Mouse (Mus musculus) thymus, adult 2 months (tissue): ENCODE data around the gene Tmem178. TPM values are rescaled to one million over a fixed set of nuclear protein-coding genes. Genes with fewer than 3 reads are reported as not detected.

Experiments
- DNase-seq: peaks from one replicate; pipeline ENCODE4 v3.0.0; 2021
- H3K27ac ChIP-seq: fragments of 200-500 bp; 2 replicates; pipeline ENCODE4 v1.5.1; 2012; ENCODE audit warnings: low read length, control low read depth; ENCODE audit not compliant: control insufficient read depth, insufficient read depth
- H3K27me3 ChIP-seq: fragments of 200-500 bp; 2 replicates; pipeline ENCODE4 v1.6.1; 2012; ENCODE audit warnings: mild to moderate bottlenecking, low read length, moderate library complexity, mixed read lengths; ENCODE audit not compliant: control insufficient read depth, insufficient read depth
- H3K36me3 ChIP-seq: fragments of 200-500 bp; 2 replicates; pipeline ENCODE4 v1.6.1; 2012; ENCODE audit warnings: mild to moderate bottlenecking, low read length, moderate library complexity; ENCODE audit not compliant: control insufficient read depth, insufficient read depth
- H3K4me1 ChIP-seq: fragments of 200-500 bp; replicated peaks from 2 replicates; pipeline ENCODE4 v1.6.1; 2012; ENCODE audit warnings: low read length; ENCODE audit not compliant: control insufficient read depth, insufficient read depth
- H3K4me3 ChIP-seq: fragments of 200-500 bp; 2 replicates; pipeline ENCODE4 v1.5.1; 2012; ENCODE audit warnings: mild to moderate bottlenecking, low read length, control low read depth, moderate library complexity; ENCODE audit not compliant: control insufficient read depth, insufficient read depth
- CTCF ChIP-seq: fragments of 200-500 bp; IDR thresholded peaks from 2 replicates; pipeline ENCODE4 v1.5.1; 2012; ENCODE audit warnings: mild to moderate bottlenecking, control low read depth, low read length, moderate library complexity, borderline replicate concordance; ENCODE audit not compliant: control insufficient read depth, poor library complexity, insufficient read depth; ENCODE audit errors: extremely low read depth
- POLR2A ChIP-seq: fragments of 200-500 bp; IDR thresholded peaks from 2 replicates; pipeline ENCODE4 v1.6.1; 2012; ENCODE audit warnings: mild to moderate bottlenecking, low read length, control low read depth, moderate library complexity; ENCODE audit not compliant: control insufficient read depth, poor library complexity, insufficient read depth; ENCODE audit errors: extremely low read depth
- WGBS: fragments of 180-500 bp; shearing (Covaris S2); methylation state at CpG from one replicate; pipeline ENCODE4 v1.1.7; 2018; 5-methylcytosine and 5-hydroxymethylcytosine counted together
- polyA plus RNA-seq: library from polyadenylated mRNA; depleted of rRNA; stranded (reverse); fragments of >200 nt; gene quantifications from 2 replicates; pipeline ENCODE4 v1.2.3, GENCODE M21; 2012

Gene Tmem178
- polyA plus RNA-seq, 1 experiment = 0.23 TPM

DNA sequence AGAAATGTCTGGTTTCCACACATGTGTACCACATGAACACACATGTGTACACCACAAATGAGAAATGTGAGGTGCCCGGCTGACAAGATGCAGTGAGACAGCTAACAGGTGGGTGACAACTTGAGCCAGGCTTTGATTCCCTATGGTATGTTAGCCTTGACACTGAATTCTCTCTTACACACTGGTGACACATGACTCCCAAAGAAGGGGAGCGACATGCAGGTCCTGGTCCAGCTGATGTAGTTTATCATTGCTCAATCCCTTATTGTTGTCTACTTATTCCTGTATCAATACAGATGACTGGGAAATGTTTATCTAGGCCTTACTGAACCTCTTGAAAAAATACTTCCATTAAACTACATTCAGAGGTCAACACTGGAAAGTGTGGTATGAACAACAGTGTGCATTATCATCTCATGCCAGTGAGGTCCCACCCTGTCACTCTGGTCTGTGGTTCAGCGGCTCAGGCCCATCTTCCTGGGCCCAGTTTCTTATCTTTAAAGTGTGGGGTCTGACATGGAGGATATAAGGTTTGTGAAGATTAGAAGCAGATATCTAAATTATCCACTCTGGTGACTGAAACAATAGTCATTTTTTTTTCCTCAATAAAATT is 87.5 kb downstream of the Tmem178 start:
- no peak for DNase-seq
- peaks cover under 1% of the 10 kb centered on the region for H3K36me3 ChIP-seq
- H3K4me1 ChIP-seq = no peaks in the 10 kb centered on the region
- no peak overlapping the region for H3K4me3 ChIP-seq
- TF ChIP-seq POLR2A = no peak
- TF ChIP-seq CTCF = no peak
- H3K27ac ChIP-seq = no peak overlapping the region
- WGBS = 98% methylated on average over 3 of the region's 3 CpGs
- H3K27me3 ChIP-seq = no peaks in the 10 kb centered on the region

DNA sequence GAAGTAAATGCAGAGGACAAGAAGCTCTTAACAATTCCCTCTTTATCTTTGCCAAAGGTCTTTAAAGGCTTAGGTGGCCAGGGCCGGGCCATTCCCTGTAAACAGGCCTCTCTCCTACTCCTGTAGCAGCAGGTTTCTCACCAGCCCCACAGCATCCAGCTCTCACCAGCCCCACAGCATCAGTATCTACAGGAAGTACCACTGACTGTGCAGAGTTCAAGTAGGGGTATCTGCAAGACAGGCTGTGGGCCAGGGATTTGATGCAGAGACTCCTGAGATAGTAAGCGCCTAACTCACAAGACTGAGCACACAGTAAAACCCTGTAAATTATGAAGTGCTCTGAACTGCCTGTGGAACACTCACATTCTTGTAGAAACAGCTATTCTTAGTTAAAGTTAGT is 88.5 kb downstream of the Tmem178 start:
- Histone ChIP-seq H3K4me1 (no peaks in the 10 kb centered on the region), H3K27ac (no peak overlapping the region), H3K4me3 (no peak overlapping the region), H3K27me3 (no peaks in the 10 kb centered on the region), H3K36me3 (peaks cover 5% of the 10 kb centered on the region)
- no peak for TF ChIP-seq CTCF
- no peak for TF ChIP-seq POLR2A
- no peak for DNase-seq
- 93% methylated on average over 2 of the region's 2 CpGs for WGBS

DNA sequence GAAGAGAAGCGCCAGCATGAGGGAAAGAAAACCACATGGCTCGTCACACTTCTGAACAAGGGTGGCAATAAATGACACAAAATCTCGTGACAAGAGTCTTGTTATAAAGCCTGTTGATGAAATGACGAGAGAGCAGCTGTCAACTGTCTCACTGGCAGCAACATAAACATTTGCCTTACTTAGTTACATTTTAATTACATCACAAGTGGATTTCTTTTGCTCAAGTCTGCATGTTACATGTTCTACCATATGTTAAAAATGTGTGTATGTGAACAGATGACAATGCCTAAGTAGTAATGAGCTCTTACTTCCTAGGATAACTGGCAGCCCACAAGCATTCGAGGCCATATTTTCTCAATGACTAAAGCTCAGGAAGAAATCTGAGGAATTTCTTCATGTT is 90.9 kb downstream of the Tmem178 start:
- H3K4me1 ChIP-seq = no peaks in the 10 kb centered on the region
- TF ChIP-seq POLR2A (no peak), CTCF (no peak)

DNA sequence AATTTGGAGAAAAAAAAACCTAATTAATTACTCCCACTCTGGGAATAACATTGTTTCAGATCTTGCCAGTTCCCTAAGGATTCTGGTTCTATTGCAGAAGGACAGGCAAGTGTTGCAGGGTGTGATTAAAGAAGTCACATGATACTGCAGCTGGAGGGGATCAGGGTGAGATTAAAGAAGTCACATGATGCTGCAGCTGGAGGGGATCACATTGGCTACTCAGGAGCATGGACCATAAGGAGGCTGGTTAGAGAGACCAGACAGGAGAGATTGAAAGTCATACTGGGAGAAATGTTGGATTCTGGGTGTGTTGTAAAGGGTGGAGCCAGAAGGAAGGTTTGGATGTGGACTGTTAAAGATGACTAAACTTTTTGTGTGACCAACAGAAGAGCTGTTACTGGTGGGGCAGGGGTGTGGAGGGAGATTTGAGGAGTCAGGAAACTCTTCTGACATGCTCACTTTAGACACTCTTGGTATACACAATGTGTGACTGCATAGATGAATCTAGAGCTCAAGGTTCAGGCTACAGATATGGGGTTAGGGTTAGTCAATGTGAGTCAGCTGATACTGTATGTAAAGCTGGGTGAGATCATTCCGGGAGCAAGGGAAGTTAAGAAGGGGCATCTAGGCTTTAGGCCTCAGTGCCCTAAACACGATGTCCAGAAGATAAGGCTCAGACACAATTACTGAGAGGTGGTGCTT is 94.4 kb downstream of the Tmem178 start:
- peaks cover 5% of the 10 kb centered on the region; the same call in 1 of the 2 replicates for H3K4me1 ChIP-seq
- H3K27ac ChIP-seq = no peak overlapping the region
- WGBS = 98% methylated on average over 2 of the region's 2 CpGs
- H3K4me3 ChIP-seq = no peak overlapping the region
- H3K36me3 ChIP-seq = peaks cover 18% of the 10 kb centered on the region; the same call in 1 of the 2 replicates
- no peaks in the 10 kb centered on the region for H3K27me3 ChIP-seq
- no peak for DNase-seq
- TF ChIP-seq POLR2A = no peak
- TF ChIP-seq CTCF = no peak

More for the DNA sequence above, 90.9 kb downstream of the Tmem178 start:
- no peak overlapping the region for H3K27ac ChIP-seq
- peaks cover 18% of the 10 kb centered on the region for H3K36me3 ChIP-seq
- 90% methylated on average over 5 of the region's 5 CpGs for WGBS
- DNase-seq = no peak
- H3K27me3 ChIP-seq = no peaks in the 10 kb centered on the region
- H3K4me3 ChIP-seq = no peak overlapping the region

DNA sequence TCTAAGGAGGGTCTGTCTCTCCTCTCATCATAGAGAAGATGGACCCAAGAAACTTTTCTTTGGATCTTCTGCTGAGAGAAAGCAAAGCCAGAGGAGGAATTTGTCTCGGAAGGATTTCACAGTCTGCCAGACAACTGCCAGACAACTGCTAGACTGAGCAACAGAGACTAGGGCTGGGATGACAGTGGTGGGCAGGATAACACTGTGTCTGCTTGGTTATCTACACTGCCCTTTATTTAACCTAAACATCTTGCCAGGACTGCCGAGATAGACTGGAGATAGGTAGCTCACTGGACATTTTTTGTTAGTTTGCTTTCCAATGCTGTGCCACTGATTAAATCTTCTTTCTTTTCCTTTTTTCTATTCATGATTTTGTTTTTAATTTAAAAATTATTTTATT is 97.2 kb downstream of the Tmem178 start:
- DNase-seq = no peak
- TF ChIP-seq CTCF (no peak), POLR2A (no peak)
- Histone ChIP-seq H3K27me3 (no peaks in the 10 kb centered on the region), H3K4me3 (no peak overlapping the region), H3K27ac (no peak overlapping the region), H3K36me3 (peaks cover 18% of the 10 kb centered on the region; the same call in 1 of the 2 replicates), H3K4me1 (peaks cover 10% of the 10 kb centered on the region; the same call in 1 of the 2 replicates)
- WGBS = 95% methylated on average over 2 of the region's 2 CpGs

DNA sequence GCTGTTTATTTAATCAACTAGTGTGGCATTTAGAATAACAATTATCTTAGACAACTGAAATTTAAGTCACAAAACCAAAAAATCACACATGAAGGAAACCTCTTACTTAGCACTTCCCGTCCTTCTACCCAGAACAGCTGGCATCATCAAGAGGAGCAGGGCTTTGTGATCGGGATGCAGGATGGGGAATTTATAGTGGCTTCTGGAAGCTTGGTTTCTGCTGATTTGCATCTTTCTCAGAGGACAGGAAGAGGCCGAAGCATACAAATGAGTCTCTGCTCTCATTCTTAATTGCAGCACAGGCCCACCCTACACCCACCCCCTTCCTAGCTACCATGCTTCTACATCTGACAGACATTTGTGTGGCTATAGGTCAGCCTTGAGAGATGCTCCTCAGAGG is 99.9 kb downstream of the Tmem178 start:
- DNase-seq = no peak
- no peak overlapping the region for H3K4me3 ChIP-seq
- TF ChIP-seq CTCF (no peak), POLR2A (no peak)

More for the DNA sequence above, 99.9 kb downstream of the Tmem178 start:
- H3K36me3 ChIP-seq = peaks cover 9% of the 10 kb centered on the region; the same call in 1 of the 2 replicates
- peaks cover 10% of the 10 kb centered on the region; the same call in 1 of the 2 replicates for H3K4me1 ChIP-seq
- 92% methylated on average over 3 of the region's 3 CpGs for WGBS
- H3K27me3 ChIP-seq = no peaks in the 10 kb centered on the region
- no peak overlapping the region for H3K27ac ChIP-seq
